Mouse (Mus musculus) mouse embryonic stem cell (cell line): ENCODE data around the gene Aspg.

Source experiments
- in situ Hi-C, 2 experiments: fragments of 300-500 bp; cut with MboI; formaldehyde crosslinking; loops; 1 replicate in 1 of 2; 3 replicates in 1 of 2; pipeline ENCODE4 v1.14.3; 2019 to 2020; ENCODE audit warnings: low sequenced_read_pairs in 2 of 2, low pct_unique_long_range_greater_than_20kb in 1 of 2, mixed read lengths in 1 of 2; ENCODE audit not compliant: unreplicated experiment in 1 of 2

The Aspg gene

DNA sequence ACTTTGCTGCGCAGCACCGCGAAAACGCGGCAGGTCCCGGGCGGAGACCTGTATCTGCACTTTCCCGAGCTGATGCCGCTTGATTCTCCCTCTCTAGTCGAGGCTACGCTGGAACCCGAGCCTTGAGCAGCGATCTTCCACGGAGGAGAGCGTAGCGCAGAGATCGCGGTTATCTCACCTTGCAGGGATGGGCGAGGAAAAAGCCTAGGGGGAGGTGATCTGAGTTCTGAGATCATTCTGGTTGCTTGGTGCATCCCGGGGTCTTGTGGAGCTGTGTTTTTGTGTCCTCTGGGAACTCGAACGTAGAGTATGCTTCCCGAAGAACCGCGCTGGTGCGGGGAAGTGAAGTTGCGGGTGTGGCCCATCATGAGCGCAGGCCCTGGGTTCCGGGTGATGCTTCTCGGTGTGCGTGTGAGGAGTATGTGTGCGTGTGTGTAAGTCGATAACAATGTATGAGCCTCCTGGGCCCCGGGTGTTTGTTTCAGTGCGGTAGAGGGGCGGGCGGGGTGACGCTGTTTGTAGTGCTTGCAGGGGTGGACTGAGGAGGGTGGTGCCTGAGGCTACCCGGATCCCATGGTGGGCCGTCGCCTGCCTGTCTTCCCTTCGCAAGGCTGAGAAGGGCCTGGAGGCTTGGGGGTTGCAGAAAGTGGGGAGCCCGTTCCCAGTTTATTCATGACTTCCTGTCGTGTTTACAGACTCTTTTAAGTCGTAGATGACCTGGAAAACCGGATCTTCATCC is 38.1 kb downstream of the Aspg start:
- in situ Hi-C loops = loop anchor here (10.0 kb wide), 1 partner anchor 400 kb away; no protein-coding TSS in a partner anchor

DNA sequence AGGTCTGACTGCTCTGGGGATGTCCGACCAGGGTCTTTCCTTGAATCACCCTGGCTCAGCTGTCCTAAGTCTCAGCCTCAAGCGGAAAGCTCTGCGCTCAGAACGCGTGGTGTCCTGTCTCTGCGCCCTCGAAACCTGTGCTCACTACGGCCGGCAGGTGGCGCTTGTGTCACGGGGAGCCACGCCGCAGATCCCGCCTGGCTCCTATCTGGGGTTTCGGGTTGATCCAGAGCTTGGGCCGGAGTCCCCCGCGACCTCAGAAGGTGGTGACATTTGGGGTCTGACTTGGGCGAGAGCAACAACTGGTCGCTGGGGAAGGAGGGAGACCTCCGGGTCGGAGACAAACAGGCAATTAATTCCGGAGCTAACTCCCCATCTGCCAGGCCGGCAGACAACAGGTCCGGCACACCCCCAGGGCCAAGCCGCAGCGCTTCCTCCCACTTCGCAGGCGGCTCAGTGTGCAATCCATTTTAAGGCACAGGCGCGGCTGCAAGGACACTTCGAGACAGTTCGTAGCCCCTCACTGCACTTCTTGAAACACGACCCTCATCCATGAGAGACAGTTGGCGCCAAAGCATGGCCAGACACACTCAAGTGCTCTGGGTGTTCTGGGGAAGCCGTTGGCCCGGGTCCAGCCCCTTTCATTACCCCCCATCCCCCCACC is 38.9 kb downstream of the Aspg start:
- in situ Hi-C loops = loop anchor here (10.0 kb wide), 1 partner anchor 399 kb away; no protein-coding TSS in a partner anchor

DNA sequence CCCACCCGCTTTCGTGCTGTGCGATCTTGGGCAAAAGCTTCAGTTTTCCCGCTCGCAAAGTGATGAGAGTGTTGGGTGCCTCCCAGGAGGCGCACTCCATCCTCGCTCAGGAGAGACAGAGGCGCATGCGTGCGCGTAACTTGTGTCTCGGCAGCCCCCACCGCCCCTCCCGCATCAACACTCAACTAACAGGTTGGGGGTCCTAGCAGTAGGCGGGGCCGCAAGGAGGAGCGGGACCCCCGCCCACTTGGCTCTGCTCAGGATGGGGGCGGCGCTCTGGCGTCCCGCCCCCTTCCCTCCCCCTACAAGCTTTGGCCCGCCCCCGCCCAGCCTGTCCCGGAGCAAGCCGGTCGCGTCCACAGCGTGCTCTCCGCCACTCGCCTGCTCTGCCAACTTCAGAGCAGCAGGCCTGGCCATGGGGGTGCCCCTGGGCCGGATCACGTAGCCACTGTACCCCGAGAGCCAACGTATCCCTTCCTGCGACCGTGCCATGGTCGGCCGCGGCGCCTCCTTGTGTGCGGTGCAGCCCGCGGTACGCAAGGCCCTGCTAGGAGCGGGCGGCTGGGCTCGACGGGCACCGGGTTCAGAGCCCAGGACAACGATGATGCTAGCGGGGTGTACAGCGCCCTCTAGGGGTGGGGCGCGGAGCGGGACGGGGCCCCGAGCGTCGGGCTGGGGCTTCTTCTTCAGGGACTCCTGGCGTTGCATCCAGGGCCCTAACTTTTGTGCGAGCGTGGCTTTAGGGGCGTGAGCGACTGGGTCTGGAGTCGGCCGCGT is 39.6 kb downstream of the Aspg start, which contains the start of gene Kif26a:
TSS of gene Kif26a (plus strand) at position 334 of the 777 bp plus-strand sequence.
- in situ Hi-C loops = loop anchor here (10.0 kb wide), 1 partner anchor 399 kb away; no protein-coding TSS in a partner anchor

DNA sequence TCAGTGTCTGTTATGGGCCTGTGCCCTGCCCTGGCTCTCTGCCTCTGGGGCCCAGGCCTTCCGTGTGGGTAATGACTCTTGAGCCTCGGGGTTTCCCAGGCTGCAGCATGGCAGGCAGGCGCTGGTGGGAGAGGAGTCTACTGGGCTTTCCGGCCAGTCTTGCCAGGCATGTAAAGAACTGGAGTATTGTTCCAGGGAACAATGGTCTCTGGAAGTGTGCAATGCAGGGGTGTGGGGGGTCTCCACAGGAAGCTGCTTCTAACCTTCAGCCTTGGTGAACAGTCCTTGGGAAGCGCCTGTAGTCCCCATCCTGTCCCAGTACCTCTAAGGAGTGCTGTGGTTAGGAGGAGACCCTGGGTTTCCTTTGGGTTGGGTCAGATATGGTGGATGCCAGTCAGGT is 40.9 kb downstream of the Aspg start:
- in situ Hi-C loops = loop anchor here (10.0 kb wide), 1 partner anchor 397 kb away; no protein-coding TSS in a partner anchor

DNA sequence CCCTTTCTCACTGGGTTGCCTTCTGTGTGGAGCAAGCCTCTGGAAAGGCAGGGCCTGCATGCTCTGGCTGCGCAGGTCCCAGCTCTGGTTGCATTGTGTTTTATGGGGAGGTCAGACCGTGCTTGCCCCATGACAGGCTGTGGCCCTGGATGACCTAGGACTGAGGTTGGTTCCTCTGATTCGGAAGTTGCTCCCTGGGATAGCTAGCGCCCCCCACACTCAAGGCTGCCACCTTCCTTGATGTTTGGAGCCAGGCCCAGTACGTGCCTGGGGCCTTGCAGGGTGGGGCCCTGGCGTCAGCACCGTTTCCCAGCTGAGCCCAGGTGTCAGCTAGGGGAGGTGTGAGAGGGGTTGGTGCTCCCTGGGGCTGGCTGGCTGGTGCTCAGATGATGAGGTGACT is 43.5 kb downstream of the Aspg start:
- in situ Hi-C loops = no loop called here

DNA sequence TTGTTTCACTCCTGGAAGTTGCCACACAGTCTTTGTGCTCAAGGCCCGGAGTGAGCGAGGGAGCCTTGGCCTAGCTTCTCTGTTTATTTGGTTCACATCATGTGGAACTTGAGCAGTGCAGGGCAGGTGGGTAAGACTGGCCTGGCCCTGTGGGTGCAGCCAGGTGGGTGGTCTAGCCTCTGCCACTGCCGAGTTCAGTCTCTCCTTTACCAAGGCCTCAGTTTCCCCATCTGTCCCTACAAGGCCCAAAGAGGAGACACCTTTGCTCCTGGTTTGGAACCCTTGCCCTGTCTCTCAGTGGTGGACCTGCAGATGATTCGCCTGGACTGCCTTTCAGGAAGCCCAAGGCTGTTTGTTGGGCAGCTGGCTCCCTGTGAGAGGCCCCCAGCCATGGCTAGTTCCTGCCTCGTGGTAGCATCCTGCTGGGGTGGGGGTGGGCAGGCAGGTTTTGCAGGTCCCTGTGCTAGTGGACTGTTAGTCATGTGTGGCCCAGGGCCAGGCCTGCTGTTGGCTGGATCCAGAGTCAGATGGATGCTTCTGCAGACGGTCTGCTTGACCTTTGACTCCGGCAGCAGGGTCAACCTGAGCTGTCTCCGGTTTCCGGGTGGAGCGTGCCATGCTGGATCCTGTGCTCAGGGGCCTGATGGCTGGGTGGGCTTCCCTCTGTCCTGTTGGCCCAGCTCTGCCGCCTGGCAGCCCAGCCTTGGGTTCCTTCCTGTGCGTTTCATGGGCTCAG is 44.9 kb downstream of the Aspg start:
- in situ Hi-C loops = no loop called here

DNA sequence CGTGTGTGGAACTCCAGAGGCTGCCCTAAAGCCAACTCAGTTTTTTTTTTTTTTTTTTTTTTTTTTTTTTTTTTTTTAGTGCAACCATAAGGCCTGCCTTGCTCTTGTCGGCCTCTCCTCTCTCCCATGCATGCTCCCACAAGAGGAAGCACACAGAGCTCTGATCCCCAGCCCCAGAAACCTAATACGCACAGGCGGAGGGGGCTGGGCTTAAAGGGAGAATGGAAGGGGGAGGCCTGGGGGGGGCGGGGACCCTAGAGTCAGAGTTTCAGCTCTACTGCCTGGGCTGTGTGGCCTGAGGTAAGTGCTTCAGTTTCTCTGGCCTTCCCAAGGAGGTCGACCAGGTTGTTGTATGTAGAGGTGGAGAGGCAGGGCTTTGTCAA is 45.5 kb downstream of the Aspg start:
- in situ Hi-C loops = no loop called here

DNA sequence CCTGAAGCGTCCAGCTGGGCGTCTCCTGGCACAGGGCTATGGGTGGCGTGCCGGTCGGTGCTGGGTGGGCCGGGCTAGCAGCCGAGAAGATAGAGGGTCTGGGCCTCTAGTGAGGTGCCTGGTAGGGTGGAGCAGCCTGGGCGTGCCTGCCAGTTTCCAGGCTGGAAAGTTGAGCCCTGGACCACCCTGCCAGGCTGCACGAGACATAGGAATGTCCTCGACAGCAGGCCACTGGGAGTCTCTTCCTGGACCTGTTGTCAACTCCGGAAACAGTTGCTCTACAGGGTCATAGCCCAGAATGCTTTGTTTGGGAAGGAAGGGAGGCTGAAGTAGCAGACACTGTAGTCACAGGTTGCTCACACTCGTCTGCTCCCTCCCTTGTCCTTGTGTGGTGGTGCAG is 47.1 kb downstream of the Aspg start:
- in situ Hi-C loops = no loop called here

DNA sequence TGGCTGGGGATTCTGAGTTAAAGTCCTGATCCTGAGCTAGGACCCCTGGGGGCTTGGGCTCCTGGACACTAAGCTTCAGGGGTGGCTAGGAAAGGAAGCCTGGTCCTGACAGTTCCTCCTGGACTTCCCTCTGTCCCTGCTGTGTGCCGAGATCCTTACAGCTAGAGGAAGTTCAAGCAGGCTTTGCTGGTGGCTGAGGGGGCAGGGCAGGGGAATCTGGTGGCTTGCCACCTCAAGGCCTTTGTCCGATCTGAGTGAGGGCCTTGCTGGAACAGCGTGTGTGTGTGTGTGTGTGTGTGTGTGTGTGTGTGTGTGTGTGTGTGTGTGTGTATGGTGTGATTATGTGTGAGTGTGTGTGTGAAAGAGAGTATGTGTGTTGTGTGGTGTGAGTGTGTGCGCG is 48.0 kb downstream of the Aspg start:
- in situ Hi-C loops = no loop called here

DNA sequence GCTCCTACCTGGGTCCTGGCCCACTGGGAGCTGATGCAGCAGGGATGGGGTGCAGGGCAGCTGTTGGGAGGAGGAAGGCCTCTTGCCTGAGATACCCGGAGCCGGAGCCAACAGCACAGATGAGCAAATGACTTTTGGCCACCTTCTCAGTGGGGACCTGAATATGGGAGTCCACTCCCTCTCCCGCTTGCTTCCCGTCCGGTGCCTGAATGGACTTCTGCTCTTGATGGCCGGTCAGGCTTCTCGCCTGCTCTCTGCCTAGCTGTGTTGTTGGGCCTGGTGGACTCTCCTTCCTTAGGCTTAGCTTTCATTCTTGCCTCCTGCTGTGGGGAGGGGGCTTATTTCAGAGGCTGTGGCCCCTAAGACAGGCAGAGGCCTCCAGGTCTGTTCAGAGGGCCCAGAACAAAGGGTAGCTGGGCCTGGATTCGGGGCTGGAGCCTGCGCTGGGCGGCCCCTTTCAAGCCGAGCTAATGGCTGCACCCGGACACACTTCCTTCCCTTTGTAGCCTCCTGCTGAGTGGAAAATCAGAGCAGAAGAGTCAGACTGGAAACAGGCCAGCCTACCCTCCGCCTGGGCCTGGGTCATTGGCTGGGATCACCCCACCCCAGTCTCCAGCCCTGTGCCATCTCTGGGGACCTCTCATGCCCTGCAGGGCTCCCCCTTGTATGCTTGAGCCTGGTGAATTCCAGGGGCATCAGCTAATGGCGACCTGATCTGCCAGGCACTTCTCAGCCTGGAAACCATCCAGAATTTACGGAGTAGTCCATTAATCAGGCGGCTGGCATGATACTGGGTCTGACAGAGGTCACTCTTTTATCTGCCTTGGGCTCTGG is 49.0 kb downstream of the Aspg start:
- in situ Hi-C loops = no loop called here

DNA sequence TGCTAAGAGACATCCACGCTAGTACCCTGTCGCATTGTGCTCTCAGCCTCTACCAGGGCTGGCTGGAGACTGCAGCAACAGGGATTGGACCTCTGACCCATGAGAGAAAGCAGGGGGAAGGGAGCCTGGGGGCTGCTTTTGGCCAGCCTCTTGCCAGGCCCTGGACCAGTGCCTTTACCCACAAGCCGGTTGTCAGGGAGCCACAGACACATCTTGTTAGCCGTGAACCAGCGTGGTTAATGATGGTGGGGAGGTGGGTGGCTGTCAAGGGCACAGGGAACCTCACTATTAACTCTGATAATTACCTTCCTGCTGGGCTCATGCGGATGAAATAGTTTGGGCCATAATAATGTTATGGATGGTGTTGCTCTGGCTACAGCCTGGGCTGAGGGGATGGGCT is 50.3 kb downstream of the Aspg start:
- in situ Hi-C loops = no loop called here

DNA sequence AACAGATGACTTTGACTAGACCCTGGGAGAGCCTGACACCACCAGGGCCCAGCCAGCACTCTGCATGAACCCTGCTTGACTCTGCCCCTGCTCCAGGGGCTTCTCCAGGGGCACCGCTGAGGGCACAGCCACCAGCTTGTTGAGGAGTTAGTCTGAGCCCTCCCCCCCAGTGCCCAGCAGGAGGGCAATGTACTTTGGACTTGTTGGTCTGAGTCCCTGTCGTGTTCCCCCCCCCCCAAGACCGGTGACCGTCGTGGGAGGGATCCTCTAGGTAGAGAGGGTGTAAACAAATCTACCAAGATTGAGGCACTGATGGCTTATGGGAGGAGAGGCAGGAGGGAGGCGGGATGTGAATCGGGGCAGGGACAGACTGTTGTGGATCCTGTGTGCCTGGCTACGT is 51.8 kb downstream of the Aspg start:
- in situ Hi-C loops = no loop called here

DNA sequence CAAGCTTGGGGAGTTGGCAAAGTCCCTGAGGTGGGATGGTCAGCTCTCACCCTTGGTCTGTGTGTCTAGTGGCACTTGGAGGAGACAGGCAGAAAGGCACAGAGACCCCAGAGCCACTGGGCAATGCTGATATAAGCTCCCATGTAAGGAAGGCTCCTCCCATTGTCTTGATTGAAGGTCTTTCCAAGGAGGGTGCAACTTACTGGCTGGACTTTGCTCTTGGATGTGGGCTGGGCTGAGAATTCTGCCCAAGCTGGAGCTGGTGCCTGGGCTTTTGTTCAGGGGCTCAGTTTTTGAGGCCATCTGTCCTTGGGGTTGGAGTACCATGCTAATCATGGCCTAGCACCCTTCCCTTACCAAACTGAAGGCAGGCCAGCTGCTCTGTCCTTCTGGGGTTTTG is 52.3 kb downstream of the Aspg start:
- in situ Hi-C loops = no loop called here

DNA sequence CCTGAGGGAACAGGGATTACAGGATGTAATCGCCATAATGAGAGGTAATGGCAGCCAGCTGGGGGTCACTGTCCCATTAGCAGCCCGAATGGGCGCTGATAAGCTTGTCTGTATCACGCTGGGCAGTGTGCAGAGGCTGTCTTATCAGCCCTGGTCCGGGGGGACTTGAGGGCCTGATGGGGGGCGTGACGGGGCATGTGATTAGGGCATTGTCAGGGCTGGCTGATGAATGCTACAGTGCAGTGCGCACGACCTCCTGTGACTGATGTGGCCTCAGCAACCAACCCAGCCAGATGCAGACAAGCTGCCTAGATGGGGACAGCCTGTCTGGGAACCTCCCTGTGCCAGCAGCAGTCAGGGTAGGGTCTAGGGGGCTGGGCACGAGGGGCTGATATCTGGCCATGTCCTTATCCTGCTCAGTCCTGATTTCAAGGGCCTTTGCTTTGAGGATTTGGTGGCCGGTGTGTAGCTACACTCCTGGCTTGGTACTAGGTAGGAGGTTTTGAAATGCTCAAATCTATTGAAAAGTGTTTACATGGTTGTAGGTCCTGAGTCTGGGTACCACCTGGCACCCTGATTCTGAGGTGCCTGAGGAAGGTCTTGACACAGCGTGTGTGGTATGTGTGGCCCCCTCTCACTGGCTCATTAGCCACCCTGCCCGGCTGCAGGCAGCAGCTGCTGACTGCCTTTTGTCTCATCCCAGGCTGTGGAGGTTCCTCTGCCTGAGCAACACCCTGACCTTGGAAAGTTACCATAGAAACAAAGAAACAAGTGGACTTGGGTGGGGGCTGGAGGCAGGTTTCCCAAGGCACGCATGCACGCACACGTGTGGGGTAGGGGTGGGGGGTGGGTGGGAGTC is 57.7 kb downstream of the Aspg start:
- in situ Hi-C loops = no loop called here

DNA sequence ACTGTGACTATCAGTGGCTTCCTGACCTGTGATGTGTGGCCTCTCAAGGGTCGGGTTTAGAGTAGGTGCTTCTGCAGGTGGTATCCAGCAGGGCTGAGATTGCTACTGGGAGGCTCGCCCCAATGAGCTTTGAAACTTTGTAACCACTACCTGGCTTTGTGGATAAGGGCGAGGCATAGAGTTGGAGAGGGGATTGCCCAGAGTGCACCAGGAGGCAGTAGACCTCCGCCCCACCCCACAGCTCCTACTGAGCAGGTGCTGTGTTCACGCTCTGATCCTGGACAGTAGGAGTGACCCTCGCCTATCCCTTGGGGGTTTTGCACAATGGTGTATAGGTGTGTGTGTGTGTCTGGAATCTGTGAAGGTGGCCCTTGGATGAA is 58.4 kb downstream of the Aspg start:
- in situ Hi-C loops = no loop called here

DNA sequence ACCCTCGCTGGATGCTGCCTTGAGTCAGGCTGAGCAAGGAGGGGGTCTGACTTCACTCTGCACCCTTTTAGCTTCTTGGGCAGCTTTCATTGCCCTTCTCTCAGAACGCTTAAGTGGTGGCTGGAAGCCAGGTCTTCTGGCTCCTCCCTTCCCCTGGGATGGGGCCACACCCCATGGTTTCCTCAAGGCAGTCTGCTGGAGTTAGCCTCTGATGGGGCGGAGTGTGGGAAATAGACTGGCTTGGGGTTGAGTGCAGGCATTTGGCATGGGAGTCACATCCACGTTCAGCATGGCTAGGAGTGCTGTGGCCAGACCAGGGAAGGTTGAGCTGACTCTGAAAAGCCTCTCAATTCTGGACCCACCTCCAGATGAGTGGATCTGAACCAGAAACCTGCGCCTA is 62.8 kb downstream of the Aspg start:
- in situ Hi-C loops = no loop called here
